Mouse (Mus musculus): ENCODE measurements around the gene Adpgk.

DNA sequence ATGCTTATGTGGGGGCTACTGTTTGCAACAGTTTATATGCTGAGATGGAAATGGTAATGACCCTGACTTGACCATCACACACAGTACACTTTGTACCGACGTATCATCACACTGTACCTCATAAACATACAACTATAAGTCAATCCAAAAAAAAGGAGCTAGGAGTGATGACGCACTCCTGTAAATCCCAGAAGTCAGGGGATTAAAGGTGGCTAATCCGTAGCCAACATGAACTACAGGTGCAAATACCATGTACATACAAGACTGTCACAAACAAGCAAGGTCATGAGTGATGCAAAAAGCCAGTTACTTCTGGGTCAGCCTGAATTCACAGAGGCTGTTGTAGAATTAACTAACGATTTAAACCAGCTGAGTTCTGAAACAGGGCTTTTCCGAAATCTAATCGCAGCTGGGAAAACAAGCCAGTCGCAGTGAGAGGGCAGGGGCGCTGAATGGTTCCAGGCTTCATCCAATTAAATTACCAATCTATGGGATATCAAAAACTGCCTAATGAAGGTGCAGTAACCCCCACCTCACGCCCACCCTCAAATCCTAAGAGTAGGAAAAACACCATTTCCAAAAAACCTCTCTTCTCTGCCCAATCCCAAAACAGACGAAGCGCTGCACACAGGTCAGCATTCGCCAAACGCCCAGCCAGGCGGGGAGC is 61.4 kb downstream of the Adpgk start:
- TF ChIP-seq POLR2A (IDR thresholded peaks at IDR 0.05; ENCODE audit: low read depth, low read length) (no peak; the same call in 1 of the 2 replicates), CTCF (IDR thresholded peaks at IDR 0.05; ENCODE audit: borderline replicate concordance, insufficient read depth, low read length) (no peak)
